Mouse (Mus musculus) brown adipose tissue, adult 24 weeks (tissue): ENCODE measurements at regions not wholly inside any gene's neighbourhood (a gene's known extent, or its start where the extent isn't known, plus 50 kb on each side); places are given as distances from the start of the nearest gene placed in this dataset.
A peak's percentile ranks its signal among the peaks of the same experiment; 100 is the strongest.
"Not testable (repeated sequence)": the region's sequence is repeated elsewhere in the genome, so short reads cannot be mapped to it uniquely, and the experiment has no call there.

Experiments used
- H3K27ac ChIP-seq: fragments of 200-500 bp; replicated peaks from 2 replicates; pipeline ENCODE4 v1.5.1; 2012; ENCODE audit warnings: low read depth, mild to moderate bottlenecking, low read length
- H3K4me1 ChIP-seq: fragments of 200-500 bp; 2 replicates; pipeline ENCODE4 v1.6.1; 2012; ENCODE audit warnings: low read length, mixed read lengths; ENCODE audit not compliant: control insufficient read depth, insufficient read depth, insufficient read length
- H3K4me3 ChIP-seq: fragments of 200-500 bp; 2 replicates; pipeline ENCODE4 v1.5.1; 2012; ENCODE audit warnings: low read depth, mild to moderate bottlenecking, low read length, moderate library complexity; ENCODE audit not compliant: insufficient read depth

- Histone ChIP-seq H3K4me3 (no peak overlapping the region), H3K27ac (no peak overlapping the region), H3K4me1 (no peaks in the 10 kb centered on the region)
Measured at GRCm38 (mm10) chr11:16619736-16620135, 111.5 kb upstream of the Sec61g start.

- no peak overlapping the region for H3K4me3 ChIP-seq
- H3K4me1 ChIP-seq, result no peaks in the 10 kb centered on the region
- H3K27ac ChIP-seq, result no peak overlapping the region
Measured at GRCm38 (mm10) chr11:16623694-16624093, 115.4 kb upstream of the Sec61g start.

- H3K27ac ChIP-seq, result no peak overlapping the region
- H3K4me3 ChIP-seq, result no peak overlapping the region
- H3K4me1 ChIP-seq, result no peaks in the 10 kb centered on the region
Measured at GRCm38 (mm10) chr11:16627294-16628085, 119.2 kb upstream of the Sec61g start.

- Histone ChIP-seq H3K4me3 (no peak overlapping the region), H3K4me1 (no peaks in the 10 kb centered on the region), H3K27ac (no peak overlapping the region)
Measured at GRCm38 (mm10) chr11:16629410-16630129, 121.3 kb upstream of the Sec61g start.

GRCm38 (mm10) chr11:16635796-16636195 lies 116.2 kb upstream of the Egfr start:
- H3K4me1 ChIP-seq, H3K4me3 ChIP-seq, H3K27ac ChIP-seq: not testable (repeated sequence)

GRCm38 (mm10) chr11:16637679-16638078 lies 114.3 kb upstream of the Egfr start:
- Histone ChIP-seq H3K4me3 (no peak overlapping the region), H3K4me1 (no peaks in the 10 kb centered on the region), H3K27ac (no peak overlapping the region)

- no peak overlapping the region for H3K27ac ChIP-seq
- no peak overlapping the region for H3K4me3 ChIP-seq
- H3K4me1 ChIP-seq, result no peaks in the 10 kb centered on the region
Measured at GRCm38 (mm10) chr11:16638349-16638748, 113.7 kb upstream of the Egfr start.

GRCm38 (mm10) chr11:16649599-16649998 lies 102.4 kb upstream of the Egfr start:
- no peaks in the 10 kb centered on the region for H3K4me1 ChIP-seq
- H3K27ac ChIP-seq, result no peak overlapping the region
- H3K4me3 ChIP-seq, result no peak overlapping the region

- H3K4me3 ChIP-seq, result no peak overlapping the region
- H3K4me1 ChIP-seq, result no peaks in the 10 kb centered on the region
- no peak overlapping the region for H3K27ac ChIP-seq
Measured at GRCm38 (mm10) chr11:16663806-16664205, 88.2 kb upstream of the Egfr start.

- Histone ChIP-seq H3K4me1 (no peaks in the 10 kb centered on the region), H3K4me3 (no peak overlapping the region), H3K27ac (peak overlapping the region; percentile 54)
Measured at GRCm38 (mm10) chr11:16669453-16670251, 82.4 kb upstream of the Egfr start.

- Histone ChIP-seq H3K4me1 (no peaks in the 10 kb centered on the region), H3K4me3 (no peak overlapping the region), H3K27ac (peak overlapping the region; percentile 54)
Measured at GRCm38 (mm10) chr11:16670282-16670681, 81.7 kb upstream of the Egfr start.

- not testable (repeated sequence) for H3K4me3 ChIP-seq, H3K27ac ChIP-seq, H3K4me1 ChIP-seq
Measured at GRCm38 (mm10) chr11:16675951-16676350, 76.1 kb upstream of the Egfr start.

GRCm38 (mm10) chr11:16683538-16683937 lies 68.5 kb upstream of the Egfr start:
- Histone ChIP-seq H3K27ac (no peak overlapping the region), H3K4me1 (no peaks in the 10 kb centered on the region), H3K4me3 (no peak overlapping the region)

- Histone ChIP-seq H3K4me3 (no peak overlapping the region), H3K4me1 (no peaks in the 10 kb centered on the region), H3K27ac (no peak overlapping the region)
Measured at GRCm38 (mm10) chr11:16695596-16695995, 56.4 kb upstream of the Egfr start.

GRCm38 (mm10) chr11:16696787-16697186 lies 55.2 kb upstream of the Egfr start:
- no peaks in the 10 kb centered on the region for H3K4me1 ChIP-seq

More at GRCm38 (mm10) chr11:16696787-16697186, 55.2 kb upstream of the Egfr start:
- H3K27ac ChIP-seq, result no peak overlapping the region
- no peak overlapping the region for H3K4me3 ChIP-seq
